Mouse (Mus musculus) midbrain, embryonic 11.5 days (tissue): ENCODE data around the gene Teddm2. TPM values are rescaled to one million over a fixed set of nuclear protein-coding genes. Genes with fewer than 3 reads are reported as not detected.

Experiments used
- ATAC-seq: fragments of 200-750 bp; cut with Nextera tagmentation; 2 replicates; pipeline ENCODE4 v1.8.0; 2017; ENCODE audit warnings: moderate TSS enrichment, moderate library complexity; ENCODE audit not compliant: low FRiP score
- DNase-seq: peaks from one replicate; pipeline ENCODE4 v3.0.0; 2015; ENCODE audit warnings: low spot score; ENCODE audit errors: missing footprints
- H3K27ac ChIP-seq: fragments of 300-500 bp; sonication (generic); 2 replicates; pipeline ENCODE4 v1.5.1; 2014; ENCODE audit warnings: low read depth, low read length
- H3K27me3 ChIP-seq: fragments of 300-500 bp; sonication (generic); 2 replicates; pipeline ENCODE4 v1.6.1; 2014; ENCODE audit warnings: mild to moderate bottlenecking, low read length, moderate library complexity, mixed read lengths; ENCODE audit not compliant: control insufficient read depth, insufficient read depth
- H3K36me3 ChIP-seq: fragments of 300-500 bp; sonication (generic); 2 replicates; pipeline ENCODE4 v1.6.1; 2014; ENCODE audit warnings: mild to moderate bottlenecking, low read length, moderate library complexity, mixed read lengths; ENCODE audit not compliant: control insufficient read depth, insufficient read depth
- H3K4me1 ChIP-seq: fragments of 300-500 bp; sonication (generic); 2 replicates; pipeline ENCODE4 v1.6.1; 2014; ENCODE audit warnings: low read length; ENCODE audit not compliant: control insufficient read depth, insufficient read depth
- H3K4me2 ChIP-seq: fragments of 300-500 bp; sonication (generic); 2 replicates; pipeline ENCODE4 v1.6.1; 2014; ENCODE audit warnings: mild to moderate bottlenecking, moderate library complexity
- H3K4me3 ChIP-seq: fragments of 300-500 bp; sonication (generic); 2 replicates; pipeline ENCODE4 v1.5.1; 2014; ENCODE audit warnings: low read depth, low read length
- H3K9ac ChIP-seq: fragments of 300-500 bp; sonication (generic); 2 replicates; pipeline ENCODE4 v1.6.1; 2014; ENCODE audit warnings: low read length
- H3K9me3 ChIP-seq: fragments of 300-500 bp; sonication (generic); 2 replicates; pipeline ENCODE4 v1.6.1; 2016; ENCODE audit warnings: low read length; ENCODE audit not compliant: control insufficient read depth
- WGBS: fragments of 180-500 bp; shearing (Covaris S2); extraction: QIAGEN DNeasy Blood & Tissue Kit; methylation state at CpG from one replicate; pipeline ENCODE4 v1.1.7; 2014; 5-methylcytosine and 5-hydroxymethylcytosine counted together
- polyA plus RNA-seq: library from polyadenylated mRNA; unstranded; fragments of >200 nt; fragmentation: Nextera tagmentation; extraction: Ambion mirVana; gene quantifications from 2 replicates; pipeline ENCODE4 v1.2.1, GENCODE M21; 2014

Gene Teddm2
- polyA plus RNA-seq, 1 experiment from 2014 or later = 0.48 TPM

DNA sequence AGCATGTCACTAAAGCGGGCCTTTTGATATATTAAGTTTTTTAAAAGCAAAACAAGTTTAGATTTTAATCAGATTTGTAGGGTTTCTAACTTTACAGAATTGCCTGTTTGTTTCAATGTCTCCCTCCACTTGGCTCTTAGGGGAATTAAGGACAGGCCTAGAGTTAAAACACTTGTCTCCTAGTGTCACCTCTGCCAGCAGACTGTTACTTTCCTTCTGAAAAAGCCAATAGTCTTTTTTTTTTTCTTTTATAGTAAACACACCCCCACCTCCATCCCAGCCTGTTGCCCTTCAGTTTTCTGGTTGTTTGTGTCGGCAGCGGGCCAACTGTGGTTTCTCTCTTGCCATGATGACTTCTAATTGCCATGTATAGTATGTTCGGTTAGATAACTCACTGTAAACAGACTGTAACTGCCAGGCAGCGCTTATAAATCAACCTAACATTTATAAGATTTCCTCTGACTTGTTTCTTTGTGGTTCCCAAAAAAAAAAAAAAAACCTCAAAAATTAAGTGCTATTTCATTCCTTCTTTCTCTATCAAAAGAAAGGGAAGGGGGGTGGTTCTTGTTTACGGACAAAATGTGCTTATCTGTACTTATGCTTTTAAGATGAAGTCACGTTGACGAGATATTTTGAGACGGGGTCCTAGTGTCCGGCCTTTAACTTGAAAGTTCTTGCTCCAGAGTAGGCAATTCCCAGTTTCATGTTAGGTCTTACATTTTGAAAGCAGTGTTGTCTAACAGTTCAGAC lies 9.4 kb upstream of the Teddm2 start:
- Histone ChIP-seq H3K9ac (no peak overlapping the region), H3K27me3 (no peaks in the 10 kb centered on the region), H3K4me1 (peaks cover 3% of the 10 kb centered on the region; the same call in 1 of the 2 replicates), H3K27ac (no peak overlapping the region), H3K9me3 (no peaks in the 10 kb centered on the region), H3K4me3 (no peak overlapping the region), H3K4me2 (no peak overlapping the region), H3K36me3 (peaks cover 31% of the 10 kb centered on the region)
- DNase-seq = no peak
- no peak for ATAC-seq
- 95% methylated on average over 10 of the region's 10 CpGs for WGBS

DNA sequence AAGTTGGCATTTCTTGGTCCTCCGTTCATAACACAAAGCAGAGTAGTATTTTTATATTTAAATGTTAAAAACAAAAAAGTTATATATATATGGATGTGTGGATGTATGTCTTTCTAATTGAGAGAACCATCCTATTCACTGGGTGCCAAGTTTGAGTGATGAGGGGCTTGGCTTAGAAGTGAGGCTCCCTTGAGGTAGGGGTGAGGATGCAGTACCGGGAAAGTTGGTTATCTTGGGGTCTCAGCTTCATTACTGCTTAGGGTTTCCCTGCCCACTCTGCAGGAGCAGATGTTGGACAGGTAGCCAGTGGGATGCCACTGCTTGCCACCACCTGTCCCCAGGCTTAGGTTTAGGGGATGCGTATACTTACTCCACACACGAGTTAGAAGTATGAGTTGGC lies 8.7 kb upstream of the Teddm2 start:
- H3K4me1 ChIP-seq = peaks cover 3% of the 10 kb centered on the region; the same call in 1 of the 2 replicates
- no peak overlapping the region for H3K4me3 ChIP-seq
- H3K36me3 ChIP-seq = peaks cover 38% of the 10 kb centered on the region
- no peak overlapping the region for H3K27ac ChIP-seq
- 0 out of 2 replicates have a peak, but pooled peaks have one; percentile 3 for ATAC-seq
- DNase-seq = no peak
- H3K4me2 ChIP-seq = no peak overlapping the region
- H3K27me3 ChIP-seq = no peaks in the 10 kb centered on the region
- 93% methylated on average over 4 of the region's 4 CpGs for WGBS
- no peak overlapping the region for H3K9ac ChIP-seq
- no peaks in the 10 kb centered on the region for H3K9me3 ChIP-seq

DNA sequence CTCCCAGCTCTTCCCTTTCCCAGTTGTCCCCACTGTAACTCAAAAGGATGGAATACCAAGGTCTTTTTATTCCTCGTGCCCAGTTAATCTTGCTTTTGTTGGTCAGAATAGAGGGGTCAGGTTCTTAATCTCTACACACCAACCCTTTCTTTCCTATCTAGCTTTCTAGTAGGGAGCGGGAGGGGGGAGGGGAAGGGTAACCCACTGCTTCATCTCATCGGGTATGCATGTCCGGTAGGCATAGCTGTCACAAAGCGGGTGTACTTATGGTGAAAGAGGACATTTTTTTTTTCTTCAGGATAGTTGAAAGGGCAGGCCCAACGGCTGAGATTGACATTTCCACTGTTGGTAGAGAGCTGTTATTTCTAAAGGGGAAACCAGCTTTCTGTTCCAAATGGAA lies 8.2 kb upstream of the Teddm2 start:
- 44% methylated on average over 6 of the region's 6 CpGs for WGBS

DNA sequence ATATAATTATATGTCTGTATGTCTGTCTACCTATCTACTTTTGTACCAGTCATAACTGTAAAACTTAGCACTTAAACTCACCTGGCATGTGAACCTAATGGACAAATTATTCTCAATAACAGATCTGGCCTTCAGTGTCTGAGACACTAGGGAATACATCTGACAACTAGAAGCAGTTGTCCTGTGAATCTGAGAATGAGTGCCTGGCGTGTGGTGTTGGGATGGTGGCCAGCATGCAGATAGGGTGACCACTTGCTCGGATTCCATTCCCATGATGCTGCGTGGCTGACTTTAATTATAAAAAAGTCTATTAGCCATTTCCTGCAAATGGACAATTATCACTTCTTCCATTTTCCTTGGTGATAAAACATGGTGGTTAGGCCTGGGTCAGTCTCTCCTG lies 5.9 kb upstream of the Teddm2 start:
- Histone ChIP-seq H3K36me3 (peaks cover 42% of the 10 kb centered on the region), H3K9ac (no peak overlapping the region), H3K27ac (no peak overlapping the region), H3K4me1 (peaks cover 20% of the 10 kb centered on the region), H3K4me2 (no peak overlapping the region), H3K4me3 (no peak overlapping the region), H3K27me3 (no peaks in the 10 kb centered on the region), H3K9me3 (no peaks in the 10 kb centered on the region)
- ATAC-seq (no peak), DNase-seq (no peak)
- WGBS = 95% methylated on average over 3 of the region's 3 CpGs

More for the DNA sequence above, 8.2 kb upstream of the Teddm2 start:
- no peak overlapping the region for H3K4me2 ChIP-seq
- peaks cover 3% of the 10 kb centered on the region; the same call in 1 of the 2 replicates for H3K4me1 ChIP-seq
- ATAC-seq = peak; percentile 75
- no peak overlapping the region for H3K9ac ChIP-seq
- no peaks in the 10 kb centered on the region for H3K9me3 ChIP-seq
- peaks cover 40% of the 10 kb centered on the region for H3K36me3 ChIP-seq
- no peak overlapping the region for H3K4me3 ChIP-seq
- H3K27me3 ChIP-seq = no peaks in the 10 kb centered on the region
- peak; percentile 89 for DNase-seq
- no peak overlapping the region for H3K27ac ChIP-seq

DNA sequence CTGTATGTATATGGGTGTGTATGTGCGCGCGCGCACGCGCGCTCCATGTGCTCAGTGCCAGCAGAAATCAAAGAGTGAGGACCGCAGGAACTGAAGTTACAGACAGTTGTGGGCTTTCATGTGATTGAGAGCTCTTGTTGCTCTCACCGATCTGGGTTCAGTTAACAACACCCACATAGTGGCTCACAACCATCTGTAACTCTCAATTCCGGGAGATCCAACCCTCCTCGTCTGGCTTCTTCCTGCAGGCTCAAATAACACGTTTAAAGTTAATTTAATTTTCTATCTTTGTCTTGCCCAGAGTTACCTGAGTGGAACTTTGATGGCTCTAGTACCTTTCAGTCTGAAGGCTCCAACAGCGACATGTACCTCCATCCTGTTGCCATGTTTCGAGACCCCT lies 4.2 kb upstream of the Teddm2 start:
- Histone ChIP-seq H3K4me3 (no peak overlapping the region), H3K27me3 (no peaks in the 10 kb centered on the region), H3K36me3 (peaks cover 42% of the 10 kb centered on the region), H3K4me1 (peaks cover 20% of the 10 kb centered on the region), H3K27ac (no peak overlapping the region), H3K9me3 (no peaks in the 10 kb centered on the region), H3K9ac (no peak overlapping the region), H3K4me2 (no peak overlapping the region)
- WGBS = 97% methylated on average over 14 of the region's 14 CpGs
- DNase-seq (no peak), ATAC-seq (no peak)

DNA sequence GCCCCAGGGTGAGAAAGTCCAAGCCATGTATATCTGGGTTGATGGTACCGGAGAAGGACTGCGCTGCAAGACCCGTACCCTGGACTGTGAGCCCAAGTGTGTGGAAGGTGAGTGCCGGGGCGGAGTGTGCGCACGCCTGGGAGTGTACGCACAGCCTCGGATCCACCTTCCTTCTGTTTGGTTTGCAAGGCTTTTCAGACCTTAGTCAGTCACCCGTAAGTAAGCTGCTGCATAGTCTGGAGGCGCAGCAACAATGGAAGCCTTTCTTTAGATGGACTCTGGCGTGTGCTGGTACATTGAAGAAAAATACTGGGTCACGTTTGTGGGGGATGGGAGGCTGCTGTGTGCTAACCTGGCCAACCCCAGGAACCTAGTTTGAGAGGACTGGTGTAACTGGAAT lies 3.0 kb upstream of the Teddm2 start:
- Histone ChIP-seq H3K9me3 (no peaks in the 10 kb centered on the region), H3K9ac (no peak overlapping the region), H3K27me3 (no peaks in the 10 kb centered on the region), H3K4me1 (peaks cover 17% of the 10 kb centered on the region), H3K4me3 (no peak overlapping the region), H3K4me2 (0 out of 2 replicates have a peak overlapping the region, but pooled peaks have one; percentile 6), H3K36me3 (peaks cover 36% of the 10 kb centered on the region), H3K27ac (no peak overlapping the region)
- no peak for ATAC-seq
- WGBS = 70% methylated on average over 13 of the region's 13 CpGs
- DNase-seq = no peak

DNA sequence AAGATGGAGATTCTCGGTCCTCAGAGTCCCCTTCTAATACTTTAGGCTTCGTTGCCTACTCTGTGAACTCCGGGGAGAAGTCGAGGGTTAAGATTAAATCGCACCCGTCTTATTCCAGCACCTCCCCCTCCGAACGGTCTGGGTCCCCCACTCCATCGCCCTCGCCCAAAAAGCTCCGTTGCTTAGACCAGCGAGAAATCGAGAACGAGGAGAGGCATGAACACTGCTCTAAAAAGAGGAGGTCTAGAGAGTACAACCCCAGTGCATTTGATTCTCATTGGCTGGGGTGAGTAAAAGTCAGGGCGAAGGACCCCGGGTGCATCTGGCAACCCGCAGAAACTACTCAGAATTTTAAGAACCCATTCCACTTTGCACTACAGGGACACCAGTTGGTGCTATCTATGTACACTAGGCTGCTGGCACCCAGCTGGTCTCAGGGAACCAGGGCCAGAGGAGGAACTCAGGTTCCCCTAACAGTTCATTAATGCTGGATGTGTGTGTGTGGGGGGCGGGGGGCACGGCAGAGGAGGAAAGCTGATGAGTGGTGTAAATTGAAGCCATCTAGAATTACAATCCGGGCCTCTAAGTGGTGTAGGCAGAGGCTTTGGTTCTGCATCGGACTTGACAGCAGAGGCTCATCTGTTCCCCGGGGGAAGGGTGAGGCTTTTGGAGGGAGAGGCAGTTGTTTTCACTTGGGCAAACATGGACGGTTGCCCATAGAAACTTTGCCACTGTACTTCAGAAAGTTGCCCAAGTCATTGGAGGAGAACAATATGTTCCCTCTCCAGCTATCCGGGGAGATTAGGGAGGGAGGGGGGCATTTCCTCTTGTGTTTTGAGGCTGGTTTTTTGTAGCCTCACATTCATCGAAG lies 1.1 kb upstream of the Teddm2 start:
- no peak for ATAC-seq
- H3K27ac ChIP-seq = peak overlapping the region; percentile 97
- peaks cover 17% of the 10 kb centered on the region for H3K4me1 ChIP-seq
- H3K27me3 ChIP-seq = no peaks in the 10 kb centered on the region
- H3K4me3 ChIP-seq = peak overlapping the region; percentile 82
- H3K4me2 ChIP-seq = peak overlapping the region; percentile 84
- peaks cover 20% of the 10 kb centered on the region for H3K36me3 ChIP-seq
- H3K9ac ChIP-seq = peak overlapping the region; percentile 93
- WGBS = 2% methylated on average over 25 of the region's 25 CpGs
- peak; percentile 96 for DNase-seq
- no peaks in the 10 kb centered on the region for H3K9me3 ChIP-seq

DNA sequence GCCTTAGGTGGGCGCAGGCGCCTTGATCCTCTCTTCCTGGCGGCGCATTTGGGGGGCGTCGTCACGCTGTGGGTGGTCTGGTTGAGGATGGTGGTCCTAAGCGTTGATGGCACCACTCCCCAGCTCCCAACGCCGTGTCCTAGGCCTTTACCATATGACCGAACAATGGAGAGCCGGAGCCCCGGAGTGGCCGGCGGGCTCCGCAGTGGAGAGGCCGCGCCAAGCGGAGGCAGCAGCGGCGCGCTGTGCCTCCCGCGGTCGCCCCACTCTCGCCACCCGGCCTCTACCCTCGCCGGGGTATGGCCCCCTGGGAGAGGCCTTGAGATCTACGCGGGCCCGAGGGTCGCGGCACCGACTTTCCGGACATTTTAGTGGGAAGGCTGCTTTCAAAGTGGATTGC lies 353 bp upstream of the Teddm2 start:
- ATAC-seq = peak; percentile 57
- peaks cover 17% of the 10 kb centered on the region for H3K4me1 ChIP-seq
- peak overlapping the region; percentile 82 for H3K4me3 ChIP-seq
- H3K9ac ChIP-seq = peak overlapping the region; percentile 93
- peak overlapping the region; percentile 84 for H3K4me2 ChIP-seq
- no peaks in the 10 kb centered on the region for H3K9me3 ChIP-seq
- DNase-seq = no peak
- peaks cover 16% of the 10 kb centered on the region for H3K36me3 ChIP-seq
- H3K27me3 ChIP-seq = no peaks in the 10 kb centered on the region
- under 1% methylated on average over 36 of the region's 36 CpGs for WGBS
- peak overlapping the region; percentile 97 for H3K27ac ChIP-seq
